In genomic region chr1:152019196-152019595, GRCm38 (mm10) we compare ENCODE assay signal across 8 mouse cellular contexts.
A peak's percentile ranks its signal among the peaks of the same experiment; 100 is the strongest.
DNase-seq lines count a peak whose midpoint lies in the region; ATAC-seq lines count a peak whose summit lies in the region.

No protein-coding gene starts in this region.

- no peaks in the 10 kb centered on the region; the same call in 1 of the 2 replicates for H3K4me1 ChIP-seq in embryonic facial prominence, embryonic 14.5 days (ENCODE audit: control insufficient read depth, insufficient read depth, low read length)
- peaks cover 7% of the 10 kb centered on the region for H3K4me1 ChIP-seq in embryonic facial prominence, embryonic 10.5 days

- H3K27me3 ChIP-seq in embryonic facial prominence, embryonic 14.5 days (replicated peaks; ENCODE audit: control insufficient read depth, insufficient read depth, low read length) = no peaks in the 10 kb centered on the region
- H3K27me3 ChIP-seq in embryonic facial prominence, embryonic 10.5 days (replicated peaks; ENCODE audit: low read depth, poor library complexity, severe bottlenecking) = no peaks in the 10 kb centered on the region

- peak; percentile 70 for DNase-seq in embryonic facial prominence, embryonic 14.5 days (ENCODE audit: low spot score)
- no peak for DNase-seq in embryonic facial prominence, embryonic 10.5 days (ENCODE audit: low spot score)
- DNase-seq in MN1 (ENCODE audit: low spot score) = peak; percentile 89
- peak; percentile 36 for DNase-seq in lung, postnatal 36 days
- DNase-seq in thymus, postnatal 4 days = peak; percentile 33
- no peak for DNase-seq in cerebellum, postnatal 25 days
- no peak for DNase-seq in gastrocnemius, postnatal 36 days

- no peak overlapping the region for H3K4me3 ChIP-seq in embryonic facial prominence, embryonic 14.5 days (ENCODE audit: low read depth, low read length)
- H3K4me3 ChIP-seq in embryonic facial prominence, embryonic 10.5 days = no peak overlapping the region

- no peaks in the 10 kb centered on the region for H3K36me3 ChIP-seq in embryonic facial prominence, embryonic 14.5 days (ENCODE audit: control insufficient read depth, insufficient read depth, low read length)
- peaks cover 4% of the 10 kb centered on the region for H3K36me3 ChIP-seq in embryonic facial prominence, embryonic 10.5 days (replicated peaks)

- no peak overlapping the region for H3K4me2 ChIP-seq in embryonic facial prominence, embryonic 14.5 days (ENCODE audit: low read depth, low read length)

- WGBS in embryonic facial prominence, embryonic 14.5 days = 15% methylated on average over 5 of the region's 5 CpGs
- 54% methylated on average over 5 of the region's 5 CpGs for WGBS in embryonic facial prominence, embryonic 10.5 days

- H3K27ac ChIP-seq in embryonic facial prominence, embryonic 14.5 days (replicated peaks; ENCODE audit: low read depth, low read length) = no peak overlapping the region
- H3K27ac ChIP-seq in embryonic facial prominence, embryonic 10.5 days (replicated peaks) = no peak overlapping the region

- no peaks in the 10 kb centered on the region for H3K9me3 ChIP-seq in embryonic facial prominence, embryonic 14.5 days (ENCODE audit: control insufficient read depth, low read length)
- peaks cover 5% of the 10 kb centered on the region; the same call in 1 of the 2 replicates for H3K9me3 ChIP-seq in embryonic facial prominence, embryonic 10.5 days

- peak; percentile 44; the same call in 1 of the 2 replicates for ATAC-seq in embryonic facial prominence, embryonic 14.5 days (ENCODE audit: low read depth)
- ATAC-seq in inflammation-experienced regulatory T-cells, adult 6 months = peak; percentile 99

- H3K9ac ChIP-seq in embryonic facial prominence, embryonic 14.5 days (ENCODE audit: low read depth, low read length) = no peak overlapping the region

- intact Hi-C loops in gastrocnemius, postnatal 36 days (cut with DNase I) = no loop called here

Comparison
In these comparisons a context has a peak if more than half of its experiments do, and no peak if none do; other contexts are left out.
1. DNase-seq: peak in embryonic facial prominence, embryonic 14.5 days (single experiment), MN1 (single experiment), lung, postnatal 36 days (single experiment) and thymus, postnatal 4 days (single experiment); none in embryonic facial prominence, embryonic 10.5 days (single experiment), cerebellum, postnatal 25 days (0 of 2) and gastrocnemius, postnatal 36 days (0 of 2).